ENCODE assay signal across 8 mouse cellular contexts in the genomic region with DNA sequence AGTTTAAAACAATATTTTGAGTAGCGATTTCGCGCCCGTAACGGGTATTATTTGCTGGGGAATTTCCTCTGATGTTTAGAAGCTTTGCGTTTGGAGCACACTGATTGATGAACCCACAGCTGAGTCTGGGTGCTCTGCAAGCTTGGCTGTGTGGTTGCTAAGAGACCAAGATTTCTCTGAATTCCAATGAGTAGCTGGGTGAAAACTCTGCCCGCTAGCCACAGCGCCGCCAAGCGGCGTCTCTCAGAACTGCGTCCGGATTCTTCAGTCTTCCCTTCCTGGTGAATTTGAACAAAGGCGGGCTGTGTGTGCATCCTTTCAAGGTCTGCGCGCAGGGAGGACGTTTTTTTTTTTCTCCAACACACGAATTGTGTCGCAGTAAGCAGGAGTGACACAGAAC. TPM values are rescaled to one million over a fixed set of nuclear protein-coding genes. Genes with fewer than 3 reads are reported as not detected.
DNase-seq lines count a peak whose midpoint lies in the region; ATAC-seq and TF ChIP-seq lines count a peak whose summit lies in the region.

No protein-coding gene starts in this region.

- ATAC-seq in forebrain, embryonic 12.5 days (ENCODE audit: low FRiP score) = peak; percentile 92
- ATAC-seq in heart, embryonic 16.5 days (replicated peaks; ENCODE audit: extremely low read depth, insufficient read depth, low FRiP score) = peak; percentile 70
- no peak for ATAC-seq in liver, embryonic 13.5 days (ENCODE audit: low read depth)
- ATAC-seq in stomach, embryonic 15.5 days (ENCODE audit: insufficient read depth, low FRiP score, low read depth) = peak; percentile 76; the same call in 1 of the 2 replicates

- H3K79me2 ChIP-seq in CH12.LX (replicated peaks; ENCODE audit: control insufficient read depth, extremely low read depth, insufficient read depth, poor library complexity, severe bottlenecking) = no peaks in the 10 kb centered on the region

- H3K4me2 ChIP-seq in CH12.LX (ENCODE audit: insufficient read depth, low read depth, poor library complexity, severe bottlenecking) = peak overlapping the region; percentile 85
- peak overlapping the region; percentile 54 for H3K4me2 ChIP-seq in forebrain, embryonic 12.5 days
- peak overlapping the region; percentile 50 for H3K4me2 ChIP-seq in heart, embryonic 16.5 days (ENCODE audit: low read depth, low read length)
- H3K4me2 ChIP-seq in liver, embryonic 13.5 days = peak overlapping the region; percentile 34
- peak overlapping the region; percentile 49 for H3K4me2 ChIP-seq in stomach, embryonic 15.5 days

- TF ChIP-seq POLR2A in CH12.LX (IDR thresholded peaks at IDR 0.05; ENCODE audit: low read depth, low read length) = no peak

- in situ Hi-C loops in CH12.LX (cut with MboI; ENCODE audit: low pct_ligation_motif_present, low pct_unique_long_range_greater_than_20kb, low sequenced_read_pairs) = loop anchor here (10.0 to 25.0 kb wide), 2 partner anchors 218 to 426 kb away; no protein-coding TSS in a partner anchor

- peak overlapping the region in 2 of 3 experiments; percentile 39 to 40 for H3K4me3 ChIP-seq in CH12.LX (replicated peaks in 1 of 3; ENCODE audit: low read depth in 2 of 3, low read length in 2 of 3, poor library complexity in 1 of 3)
- peak overlapping the region; percentile 29 for H3K4me3 ChIP-seq in forebrain, embryonic 12.5 days (replicated peaks)
- H3K4me3 ChIP-seq in heart, embryonic 16.5 days (ENCODE audit: low read length) = peak overlapping the region; percentile 18
- no peak overlapping the region for H3K4me3 ChIP-seq in liver, embryonic 13.5 days (replicated peaks)
- peak overlapping the region; percentile 33 for H3K4me3 ChIP-seq in stomach, embryonic 15.5 days (replicated peaks)

- H3K36me3 ChIP-seq in CH12.LX (replicated peaks in 1 of 2; ENCODE audit: control insufficient read depth in 1 of 2, insufficient read depth in 1 of 2, low read length in 1 of 2) = peaks cover 0 to 1% of the 10 kb centered on the region in 2 experiments
- peaks cover 21% of the 10 kb centered on the region for H3K36me3 ChIP-seq in forebrain, embryonic 12.5 days (replicated peaks)
- H3K36me3 ChIP-seq in heart, embryonic 16.5 days (ENCODE audit: control insufficient read depth, insufficient read depth) = no peaks in the 10 kb centered on the region
- no peaks in the 10 kb centered on the region for H3K36me3 ChIP-seq in liver, embryonic 13.5 days
- no peaks in the 10 kb centered on the region for H3K36me3 ChIP-seq in stomach, embryonic 15.5 days

- dilution Hi-C loops in CH12.LX (cut with MboI; ENCODE audit: extremely low pct_ligation_motif_present, extremely low pct_unique_long_range_greater_than_20kb, low sequenced_read_pairs) = no loop called here

- TF ChIP-seq EP300 in CH12.LX (IDR thresholded peaks at IDR 0.05; ENCODE audit: low read length) = no peak

- no peak overlapping the region for H3K27ac ChIP-seq in CH12.LX (ENCODE audit: insufficient read depth, low read depth)
- H3K27ac ChIP-seq in forebrain, embryonic 12.5 days = peak overlapping the region; percentile 75
- no peak overlapping the region for H3K27ac ChIP-seq in heart, embryonic 16.5 days (ENCODE audit: low read length)
- no peak overlapping the region for H3K27ac ChIP-seq in liver, embryonic 13.5 days
- H3K27ac ChIP-seq in stomach, embryonic 15.5 days = peak overlapping the region; percentile 55

- no peaks in the 10 kb centered on the region for H3K9me3 ChIP-seq in CH12.LX (replicated peaks; ENCODE audit: low read length)
- H3K9me3 ChIP-seq in forebrain, embryonic 12.5 days = no peaks in the 10 kb centered on the region
- H3K9me3 ChIP-seq in heart, embryonic 16.5 days (replicated peaks; ENCODE audit: control insufficient read depth, low read length) = no peaks in the 10 kb centered on the region
- H3K9me3 ChIP-seq in liver, embryonic 13.5 days (replicated peaks) = no peaks in the 10 kb centered on the region
- no peaks in the 10 kb centered on the region for H3K9me3 ChIP-seq in stomach, embryonic 15.5 days

- under 1% methylated on average over 19 of the region's 19 CpGs for WGBS in forebrain, embryonic 12.5 days
- WGBS in heart, embryonic 16.5 days = 3% methylated on average over 19 of the region's 19 CpGs
- 6% methylated on average over 19 of the region's 19 CpGs for WGBS in liver, embryonic 13.5 days (ENCODE audit: insufficient replicate concordance)
- WGBS in stomach, embryonic 15.5 days = under 1% methylated on average over 19 of the region's 19 CpGs

- peaks cover 2 to 11% of the 10 kb centered on the region in 2 experiments; a peak in 2 of 4 replicates for H3K4me1 ChIP-seq in CH12.LX (ENCODE audit: control insufficient read depth in 1 of 2, insufficient read depth in 2 of 2)
- H3K4me1 ChIP-seq in forebrain, embryonic 12.5 days = peaks cover 18% of the 10 kb centered on the region
- H3K4me1 ChIP-seq in heart, embryonic 16.5 days (ENCODE audit: control insufficient read depth, insufficient read depth, low read length) = peaks cover 5% of the 10 kb centered on the region; the same call in 1 of the 2 replicates
- peaks cover 15% of the 10 kb centered on the region for H3K4me1 ChIP-seq in liver, embryonic 13.5 days (replicated peaks)
- peaks cover 5% of the 10 kb centered on the region; the same call in 1 of the 2 replicates for H3K4me1 ChIP-seq in stomach, embryonic 15.5 days

- DNase-seq in CH12.LX (ENCODE audit: extremely low read depth) = peak; percentile 92
- DNase-seq in c-Kit-positive CD71-positive TER-119-negative erythroid progenitor cells, embryonic 14.5 days (ENCODE audit: low read depth) = peak; percentile 64
- DNase-seq in kidney, postnatal 25 days = peak; percentile 92 to 97
- DNase-seq in liver, embryonic 13.5 days = peak; percentile 67
- peak; percentile 100 for DNase-seq in neural tube, embryonic 10.5 days (ENCODE audit: extremely low spot score, low spot score)

- H3K27me3 ChIP-seq in CH12.LX (replicated peaks) = no peaks in the 10 kb centered on the region
- H3K27me3 ChIP-seq in forebrain, embryonic 12.5 days = no peaks in the 10 kb centered on the region
- H3K27me3 ChIP-seq in heart, embryonic 16.5 days (ENCODE audit: control insufficient read depth, insufficient read depth, low read length) = no peaks in the 10 kb centered on the region
- H3K27me3 ChIP-seq in liver, embryonic 13.5 days = no peaks in the 10 kb centered on the region
- H3K27me3 ChIP-seq in stomach, embryonic 15.5 days (replicated peaks) = no peaks in the 10 kb centered on the region

- peak; percentile 97 to 99 for TF ChIP-seq CTCF in CH12.LX (conservative IDR thresholded peaks at IDR 0.05 in 1 of 2, IDR thresholded peaks at IDR 0.05 in 1 of 2; ENCODE audit: low read depth in 2 of 2, low read length in 2 of 2)

- H3K9ac ChIP-seq in CH12.LX (ENCODE audit: insufficient read depth, low read depth) = no peak overlapping the region
- 0 out of 2 replicates have a peak overlapping the region, but pooled peaks have one; percentile 33 for H3K9ac ChIP-seq in forebrain, embryonic 12.5 days
- no peak overlapping the region for H3K9ac ChIP-seq in heart, embryonic 16.5 days (ENCODE audit: low read length)
- no peak overlapping the region for H3K9ac ChIP-seq in liver, embryonic 13.5 days
- H3K9ac ChIP-seq in stomach, embryonic 15.5 days = no peak overlapping the region

- peak; percentile 86 for TF ChIP-seq RAD21 in CH12.LX (IDR thresholded peaks at IDR 0.05; ENCODE audit: low read depth, low read length)

TF ChIP-seq in CH12.LX, 34 proteins besides CTCF, POLR2A, EP300 and RAD21 (continues in another document):
- TF ChIP-seq ETS1 (conservative IDR thresholded peaks at IDR 0.05; ENCODE audit: low read depth, low read length) (no peak), PAX5 (IDR thresholded peaks at IDR 0.05; ENCODE audit: low read length) (no peak), MAFK (IDR thresholded peaks at IDR 0.05; ENCODE audit: insufficient replicate concordance, low read length) (no peak), IRF4 (IDR thresholded peaks at IDR 0.05; ENCODE audit: low read depth, low read length) (no peak), ELF1 (IDR thresholded peaks at IDR 0.05; ENCODE audit: low read depth, low read length) (peak; percentile 62; the same call in 1 of the 2 replicates), HCFC1 (IDR thresholded peaks at IDR 0.05; ENCODE audit: low read depth, low read length) (0 out of 2 replicates have a peak, but pooled peaks have one; percentile 10), MAZ (IDR thresholded peaks at IDR 0.05; ENCODE audit: low read depth, low read length) (no peak), UBTF (IDR thresholded peaks at IDR 0.05; ENCODE audit: low read depth, low read length) (no peak), CHD2 (IDR thresholded peaks at IDR 0.05; ENCODE audit: low read length) (no peak), MYC (IDR thresholded peaks at IDR 0.05; ENCODE audit: low read depth, low read length) (no peak), JUND (conservative IDR thresholded peaks at IDR 0.05; ENCODE audit: low read depth, low read length) (no peak)

RNA-seq across cellular contexts. Expression of gene Crebl2, which starts 33.2 kb away (rescaled TPM):
- total RNA-seq in CH12.LX (2012; rRNA removed) (0.80 and 2.2 TPM in 2 replicates), CH12.LX (2014; rRNA removed) (0.92 and 1.4 TPM in 2 replicates)
- 1.00 and 1.5 TPM in 2 replicates for polyA plus RNA-seq in CH12.LX (2012; ENCODE audit: insufficient read length, low read depth)
- 1.7 and 1.8 TPM in 2 replicates for polyA plus RNA-seq in forebrain, embryonic 12.5 days (2016; fragmentation: Nextera tagmentation; extraction: Ambion mirVana)
- polyA plus RNA-seq in heart, embryonic 16.5 days (2015; fragmentation: Nextera tagmentation; extraction: Ambion mirVana) = 2.6 and 2.9 TPM in 2 replicates
- polyA plus RNA-seq in liver, embryonic 13.5 days (2015; fragmentation: Nextera tagmentation; extraction: Ambion mirVana) = 1.3 TPM in 2 replicates
- polyA plus RNA-seq in stomach, embryonic 15.5 days (2015; fragmentation: Nextera tagmentation; extraction: Ambion mirVana) = 3.6 TPM in 2 replicates

RNA-seq across cellular contexts. Expression of gene Gpr19, which starts 35.2 kb away (rescaled TPM):
- total RNA-seq in CH12.LX (2012; rRNA removed) = 6.3 and 7.5 TPM in 2 replicates
- total RNA-seq in CH12.LX (2014; rRNA removed) = 3.8 and 5.2 TPM in 2 replicates
- polyA plus RNA-seq in CH12.LX (2012; ENCODE audit: insufficient read length, low read depth) = 4.8 and 6.0 TPM in 2 replicates
- polyA plus RNA-seq in forebrain, embryonic 12.5 days (2016; fragmentation: Nextera tagmentation; extraction: Ambion mirVana) = 38.5 and 45.6 TPM in 2 replicates
- polyA plus RNA-seq in heart, embryonic 16.5 days (2015; fragmentation: Nextera tagmentation; extraction: Ambion mirVana) = 9.1 and 10.6 TPM in 2 replicates
- 5.3 and 6.0 TPM in 2 replicates for polyA plus RNA-seq in liver, embryonic 13.5 days (2015; fragmentation: Nextera tagmentation; extraction: Ambion mirVana)
- 9.8 and 12.6 TPM in 2 replicates for polyA plus RNA-seq in stomach, embryonic 15.5 days (2015; fragmentation: Nextera tagmentation; extraction: Ambion mirVana)

RNA-seq across cellular contexts. Expression of gene Cdkn1b, which starts 57.1 kb away (rescaled TPM):
- 12.8 and 19.2 TPM in 2 replicates for total RNA-seq in CH12.LX (2012; rRNA removed)
- 23.5 TPM in 2 replicates for total RNA-seq in CH12.LX (2014; rRNA removed)
- polyA plus RNA-seq in CH12.LX (2012; ENCODE audit: insufficient read length, low read depth) = 15.8 and 20.9 TPM in 2 replicates
- 36.4 and 40.5 TPM in 2 replicates for polyA plus RNA-seq in forebrain, embryonic 12.5 days (2016; fragmentation: Nextera tagmentation; extraction: Ambion mirVana)
- 14.7 TPM in 2 replicates for polyA plus RNA-seq in heart, embryonic 16.5 days (2015; fragmentation: Nextera tagmentation; extraction: Ambion mirVana)
- 13.0 and 14.2 TPM in 2 replicates for polyA plus RNA-seq in liver, embryonic 13.5 days (2015; fragmentation: Nextera tagmentation; extraction: Ambion mirVana)
- polyA plus RNA-seq in stomach, embryonic 15.5 days (2015; fragmentation: Nextera tagmentation; extraction: Ambion mirVana) = 17.9 and 19.7 TPM in 2 replicates

Comparison
In these comparisons a context has a peak if more than half of its experiments do, and no peak if none do; other contexts are left out.
1. H3K27ac ChIP-seq: peak in forebrain, embryonic 12.5 days (single experiment) and stomach, embryonic 15.5 days (single experiment); none in CH12.LX (single experiment), heart, embryonic 16.5 days (single experiment) and liver, embryonic 13.5 days (single experiment).
2. H3K4me2 ChIP-seq: peak in every context shown above with its lines; median percentile 85 in CH12.LX; 54 in forebrain, embryonic 12.5 days; 50 in heart, embryonic 16.5 days; 49 in stomach, embryonic 15.5 days; 34 in liver, embryonic 13.5 days.
3. Peak in every context shown above with its lines, with median percentiles within 50 percentile points of each other: DNase-seq.